Mouse (Mus musculus) embryonic facial prominence, embryonic 15.5 days (tissue): ENCODE measurements around the gene H2-Q2. TPM values are rescaled to one million over a fixed set of nuclear protein-coding genes. Genes with fewer than 3 reads are reported as not detected.
"Not testable (repeated sequence)": the region's sequence is repeated elsewhere in the genome, so short reads cannot be mapped to it uniquely, and the experiment has no call there.

ENCODE experiments used
- ATAC-seq: fragments of 200-750 bp; cut with Nextera tagmentation; 2 replicates; pipeline ENCODE4 v1.8.0; 2017; ENCODE audit warnings: low read depth, moderate TSS enrichment; ENCODE audit not compliant: insufficient number of reproducible peaks, low FRiP score, low TSS enrichment
- H3K27ac ChIP-seq: fragments of 300-500 bp; sonication (generic); replicated peaks from 2 replicates; pipeline ENCODE4 v1.5.1; 2015; ENCODE audit warnings: mild to moderate bottlenecking, inconsistent platforms
- H3K27me3 ChIP-seq: fragments of 300-500 bp; sonication (generic); 2 replicates; pipeline ENCODE4 v1.6.1; 2015; ENCODE audit warnings: inconsistent platforms
- H3K36me3 ChIP-seq: fragments of 300-500 bp; sonication (generic); 2 replicates; pipeline ENCODE4 v1.6.1; 2015; ENCODE audit warnings: mild to moderate bottlenecking, inconsistent platforms
- H3K4me1 ChIP-seq: fragments of 300-500 bp; sonication (generic); 2 replicates; pipeline ENCODE4 v1.6.1; 2015; ENCODE audit warnings: inconsistent platforms
- H3K4me2 ChIP-seq: fragments of 300-500 bp; sonication (generic); replicated peaks from 2 replicates; pipeline ENCODE4 v1.6.1; 2015; ENCODE audit warnings: mild to moderate bottlenecking, inconsistent platforms
- H3K4me3 ChIP-seq: fragments of 300-500 bp; sonication (generic); replicated peaks from 2 replicates; pipeline ENCODE4 v1.5.1; 2015; ENCODE audit warnings: mild to moderate bottlenecking, inconsistent platforms
- H3K9ac ChIP-seq: fragments of 300-500 bp; sonication (generic); 2 replicates; pipeline ENCODE4 v1.6.1; 2015; ENCODE audit warnings: inconsistent platforms
- H3K9me3 ChIP-seq: fragments of 300-500 bp; sonication (generic); replicated peaks from 2 replicates; pipeline ENCODE4 v1.6.1; 2016; ENCODE audit warnings: inconsistent platforms
- WGBS: fragments of 180-500 bp; shearing (Covaris S2); methylation state at CpG from one replicate; pipeline ENCODE4 v1.1.7; 2015; 5-methylcytosine and 5-hydroxymethylcytosine counted together
- polyA plus RNA-seq: library from polyadenylated mRNA; unstranded; fragments of >200 nt; fragmentation: Nextera tagmentation; extraction: Ambion mirVana; gene quantifications from 2 replicates; pipeline ENCODE4 v1.2.1, GENCODE M21; 2015

H2-Q2 gene
- polyA plus RNA-seq, result 0.47 TPM in 1 of 2 replicates, not detected in the other

DNA sequence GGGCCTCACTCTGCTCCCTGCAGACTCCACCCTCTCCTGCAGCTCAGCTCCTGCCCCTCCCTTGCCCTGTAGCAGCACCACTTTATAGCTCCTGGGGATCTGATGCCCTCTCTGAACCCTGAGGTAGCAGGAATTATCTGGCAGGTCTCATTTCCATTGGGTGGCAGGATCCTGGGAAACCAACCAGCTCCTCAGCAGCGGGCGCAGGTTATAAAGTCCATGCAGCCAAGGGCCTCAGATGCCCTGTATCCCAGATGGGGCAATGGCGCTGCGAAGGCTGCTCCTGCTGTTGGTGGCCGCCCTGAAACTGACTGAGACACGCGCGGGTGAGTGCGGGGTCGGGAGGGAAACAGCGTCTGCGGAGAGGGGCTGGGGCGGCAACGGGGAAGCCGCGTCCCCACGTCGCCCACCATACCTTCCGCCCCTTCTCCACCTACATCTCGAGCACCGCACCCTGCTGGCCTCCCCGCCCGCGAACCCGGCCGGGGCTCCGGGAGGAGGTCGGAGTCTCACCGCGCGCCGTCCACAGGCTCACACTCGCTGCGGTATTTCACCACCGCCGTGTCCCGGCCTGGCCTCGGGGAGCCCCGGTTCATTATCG, at the start of gene H2-Q2:
H2-Q2 (plus strand) TSS at position 172 of the 601 bp plus-strand sequence.
- Histone ChIP-seq H3K4me3 (peak within 1 kb of the TSS; percentile 39), H3K9ac (no peak within 1 kb of the TSS), H3K27me3 (peaks cover 44% of the 10 kb centered on the region), H3K4me1 (peaks cover 10% of the 10 kb centered on the region), H3K36me3 (no peaks in the 10 kb centered on the region), H3K27ac (no peak within 1 kb of the TSS), H3K4me2 (peak within 1 kb of the TSS; percentile 66), H3K9me3 (no peaks in the 10 kb centered on the region)
- under 1% methylated on average over 40 of the region's 40 CpGs for WGBS
- ATAC-seq, result no peak

DNA sequence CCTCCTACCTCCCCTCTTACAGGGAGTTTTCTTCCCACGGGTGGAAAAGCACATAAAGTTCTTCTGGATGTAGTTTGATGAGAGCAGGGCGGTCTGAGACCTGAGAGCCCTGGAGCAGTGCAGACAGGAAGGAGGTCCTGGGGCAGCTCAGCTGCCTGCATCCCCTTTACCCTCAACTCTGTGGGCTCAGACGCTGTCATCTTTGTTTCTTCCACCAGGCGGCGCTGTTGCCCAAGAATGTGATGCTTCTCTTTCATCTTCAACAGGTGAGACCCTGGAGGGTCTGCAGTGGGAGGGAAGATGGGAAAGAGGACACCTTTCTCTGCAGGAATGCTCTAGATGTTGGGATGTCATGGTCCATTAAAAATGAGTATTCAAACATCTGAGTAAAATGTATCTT, 46.2 kb upstream of the H2-Q2 start:
- H3K36me3 ChIP-seq, ATAC-seq, H3K4me3 ChIP-seq, H3K4me1 ChIP-seq, H3K27ac ChIP-seq, H3K9me3 ChIP-seq, H3K4me2 ChIP-seq, H3K9ac ChIP-seq, H3K27me3 ChIP-seq: not testable (repeated sequence)
- WGBS, result 1% methylated on average over 5 of the region's 5 CpGs

DNA sequence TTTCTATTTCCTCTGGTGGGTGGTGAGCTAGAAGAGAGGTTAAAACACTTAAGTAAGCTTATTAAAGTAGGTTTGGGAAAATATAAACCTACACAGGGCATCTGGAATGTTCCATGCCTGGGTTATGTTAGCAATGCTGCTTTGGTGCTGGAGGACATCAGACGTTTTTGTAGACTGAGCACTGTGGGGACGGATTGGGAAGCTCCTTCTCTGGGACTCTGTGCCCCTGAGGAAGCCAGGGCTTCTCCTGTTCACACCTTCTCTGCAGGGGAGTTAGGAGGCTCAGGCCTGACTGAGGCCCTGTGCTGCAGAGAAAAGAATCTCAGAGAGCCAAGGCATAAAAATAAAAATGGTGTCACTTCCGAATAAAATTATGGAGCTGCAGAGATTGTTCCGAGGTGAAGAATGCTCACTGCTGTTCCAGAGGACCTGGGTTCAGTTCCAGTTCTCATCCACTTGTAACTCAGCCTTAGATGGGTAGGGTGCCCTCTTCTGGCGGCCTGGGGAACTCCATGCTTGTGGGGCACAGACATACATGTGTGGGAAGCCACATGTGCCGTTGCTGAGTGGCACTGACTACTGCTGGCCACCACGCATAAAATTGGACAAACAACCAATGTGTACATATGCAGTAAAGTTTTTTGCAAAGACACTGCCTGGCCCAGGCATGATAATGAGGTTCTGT, 41.6 kb upstream of the H2-Q2 start:
- not testable (repeated sequence) for H3K4me2 ChIP-seq, H3K27me3 ChIP-seq, H3K4me3 ChIP-seq, ATAC-seq, H3K4me1 ChIP-seq, H3K27ac ChIP-seq, H3K9ac ChIP-seq, H3K9me3 ChIP-seq, H3K36me3 ChIP-seq
- WGBS, result 83% methylated on average over 7 of the region's 7 CpGs

DNA sequence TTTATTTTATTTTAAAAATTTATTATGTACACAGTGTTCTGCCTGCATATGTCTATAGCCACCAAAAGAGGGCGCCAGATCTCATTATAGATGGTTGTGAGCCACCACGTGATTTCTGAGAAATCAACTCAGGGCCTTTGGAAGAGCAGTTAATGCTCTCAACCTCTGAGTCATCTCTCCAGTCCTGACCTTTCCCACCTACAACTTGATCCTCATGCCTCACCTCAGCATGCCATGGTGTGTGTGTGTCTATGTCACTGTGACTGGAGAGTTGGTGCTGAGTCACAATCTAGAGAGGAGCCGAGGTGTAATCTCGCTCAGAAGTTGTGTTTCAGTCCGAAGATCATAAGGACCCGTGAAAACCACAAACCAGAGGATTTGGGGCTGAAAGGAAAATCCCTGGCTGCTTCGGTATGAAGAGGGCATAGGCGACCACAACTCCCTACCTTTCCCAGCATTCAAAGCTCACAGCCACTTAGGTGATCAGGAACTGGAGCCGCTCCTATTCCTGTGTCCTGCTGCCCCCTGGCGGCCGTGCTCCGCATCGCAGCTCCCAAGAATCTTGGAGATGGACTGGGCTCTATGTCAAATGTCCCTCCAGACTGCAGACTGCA, 40.3 kb upstream of the H2-Q2 start:
- ATAC-seq, result peak; percentile 47; the same call in 1 of the 2 replicates
- Histone ChIP-seq H3K27ac (no peak overlapping the region), H3K9me3 (no peaks in the 10 kb centered on the region), H3K27me3 (no peaks in the 10 kb centered on the region), H3K4me3 (no peak overlapping the region), H3K4me2 (no peak overlapping the region), H3K36me3 (no peaks in the 10 kb centered on the region), H3K4me1 (no peaks in the 10 kb centered on the region), H3K9ac (no peak overlapping the region)
- WGBS, result 24% methylated on average over 13 of the region's 13 CpGs

GRCm38 (mm10) chr17:35303271-35303670, 38.8 kb upstream of the H2-Q2 start:
- H3K4me2 ChIP-seq, result no peak overlapping the region
- no peak for ATAC-seq
- WGBS, result 86% methylated on average over 2 of the region's 2 CpGs
- H3K9me3 ChIP-seq, result no peaks in the 10 kb centered on the region
- no peaks in the 10 kb centered on the region for H3K36me3 ChIP-seq
- H3K9ac ChIP-seq, result no peak overlapping the region
- no peaks in the 10 kb centered on the region for H3K4me1 ChIP-seq
- no peak overlapping the region for H3K4me3 ChIP-seq
- H3K27me3 ChIP-seq, result 0 out of 2 replicates have a peak, but pooled peaks cover 5% of the 10 kb centered on the region
- H3K27ac ChIP-seq, result no peak overlapping the region

- Histone ChIP-seq H3K36me3 (no peaks in the 10 kb centered on the region), H3K4me3 (no peak overlapping the region), H3K27me3 (0 out of 2 replicates have a peak, but pooled peaks cover 8% of the 10 kb centered on the region), H3K4me1 (no peaks in the 10 kb centered on the region), H3K9ac (no peak overlapping the region), H3K9me3 (no peaks in the 10 kb centered on the region), H3K27ac (no peak overlapping the region), H3K4me2 (no peak overlapping the region)
- no peak for ATAC-seq
- 77% methylated on average over 10 of the region's 10 CpGs for WGBS
These were observed 38.2 kb upstream of the H2-Q2 start for GRCm38 (mm10) chr17:35303756-35304350.

DNA sequence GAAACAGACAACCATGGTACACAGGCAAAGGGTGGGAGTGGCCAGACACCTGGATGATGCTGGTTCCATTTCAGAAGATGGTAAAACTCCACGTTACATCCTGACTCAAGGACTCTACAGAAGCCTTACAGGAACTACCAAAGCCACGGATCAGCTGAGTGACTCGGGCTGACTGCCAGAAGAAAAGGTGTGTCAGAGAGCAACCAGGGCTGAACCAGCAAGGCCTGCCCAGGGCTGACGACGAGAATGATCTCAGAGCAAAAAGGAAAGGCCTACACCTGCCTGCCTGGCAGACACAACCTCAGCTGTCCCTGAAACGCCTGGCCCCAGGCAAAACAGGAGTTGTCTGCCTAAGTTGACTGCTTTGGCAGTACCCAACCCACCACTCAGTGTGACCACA, 37.6 kb upstream of the H2-Q2 start:
- H3K4me3 ChIP-seq, result no peak overlapping the region
- 50% methylated on average over 6 of the region's 6 CpGs for WGBS
- no peaks in the 10 kb centered on the region for H3K4me1 ChIP-seq
- H3K36me3 ChIP-seq, result no peaks in the 10 kb centered on the region
- H3K27ac ChIP-seq, result no peak overlapping the region
- no peaks in the 10 kb centered on the region for H3K9me3 ChIP-seq
- no peak overlapping the region for H3K9ac ChIP-seq
- no peak for ATAC-seq
- 0 out of 2 replicates have a peak, but pooled peaks cover 12% of the 10 kb centered on the region for H3K27me3 ChIP-seq
- H3K4me2 ChIP-seq, result no peak overlapping the region

DNA sequence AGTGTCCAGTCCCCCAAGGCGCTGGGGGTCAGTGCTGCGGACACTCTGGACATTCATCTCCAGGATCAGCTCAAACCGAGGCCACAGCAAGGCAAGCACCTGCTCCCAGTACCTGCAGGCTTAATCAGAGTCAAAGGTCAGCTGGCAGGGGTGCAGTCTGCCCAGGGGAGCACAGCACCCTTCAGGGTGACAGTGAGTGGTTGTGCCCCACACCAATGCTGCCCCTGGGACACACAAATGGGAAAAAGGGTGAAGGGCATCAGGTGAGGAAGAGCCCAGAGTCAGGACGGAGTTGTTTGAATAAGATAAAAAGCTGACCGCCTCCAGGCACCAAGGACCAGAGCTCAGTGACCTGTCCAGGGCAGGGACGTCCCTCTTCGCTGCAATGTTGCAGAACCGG, 37.1 kb upstream of the H2-Q2 start:
- not testable (repeated sequence) for H3K36me3 ChIP-seq, H3K27ac ChIP-seq, H3K4me3 ChIP-seq, H3K4me1 ChIP-seq, ATAC-seq, H3K9me3 ChIP-seq, H3K4me2 ChIP-seq, H3K9ac ChIP-seq
- 70% methylated on average over 8 of the region's 8 CpGs for WGBS
- 0 out of 2 replicates have a peak, but pooled peaks cover 12% of the 10 kb centered on the region for H3K27me3 ChIP-seq

GRCm38 (mm10) chr17:35318671-35319070, 23.4 kb upstream of the H2-Q2 start:
- Histone ChIP-seq H3K27me3 (peaks cover 50% of the 10 kb centered on the region), H3K4me2 (no peak overlapping the region), H3K27ac (no peak overlapping the region), H3K9ac (no peak overlapping the region), H3K9me3 (no peaks in the 10 kb centered on the region), H3K4me1 (peaks cover 9% of the 10 kb centered on the region), H3K36me3 (no peaks in the 10 kb centered on the region), H3K4me3 (no peak overlapping the region)
- ATAC-seq, result no peak

DNA sequence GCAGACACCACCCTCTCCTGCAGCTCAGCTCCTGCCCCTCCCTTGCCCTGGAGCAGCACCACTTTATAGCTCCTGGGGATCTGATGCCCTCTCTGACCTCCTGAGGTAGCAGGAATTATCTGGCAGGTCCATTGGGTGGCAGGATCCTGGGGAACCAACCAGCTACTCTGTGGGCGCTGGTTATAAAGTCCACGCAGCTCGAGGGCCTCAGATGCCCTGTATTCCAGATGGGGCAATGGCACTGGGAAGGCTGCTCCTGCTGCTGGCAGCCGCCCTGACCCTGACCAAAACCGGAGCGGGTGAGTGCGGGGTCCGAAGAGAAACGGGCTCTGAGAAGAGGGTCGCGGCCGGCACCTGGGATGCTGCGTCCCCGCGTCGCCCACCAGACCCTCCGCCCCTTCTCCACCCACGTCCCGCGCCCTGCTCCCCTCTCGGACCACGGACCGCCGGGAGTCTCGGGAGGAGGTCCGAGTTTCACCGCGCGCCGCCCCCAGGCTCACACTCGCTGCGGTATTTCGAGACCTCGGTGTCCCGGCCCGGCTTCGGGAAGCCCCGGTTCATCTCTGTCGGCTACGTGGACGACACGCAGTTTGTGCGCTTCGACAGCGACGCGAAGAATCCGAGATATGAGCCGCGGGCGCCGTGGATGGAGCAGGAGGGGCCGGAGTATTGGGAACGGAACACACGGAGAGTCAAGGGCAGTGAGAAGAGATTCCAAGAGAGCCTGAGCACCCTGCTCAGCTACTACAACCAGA, 21.5 kb upstream of the H2-Q2 start, which contains the start of gene H2-Q1:
H2-Q1 (plus strand) TSS at position 79 of the 755 bp plus-strand sequence.
- Histone ChIP-seq H3K4me2 (peak within 1 kb of the TSS; percentile 54), H3K27ac (no peak within 1 kb of the TSS), H3K4me1 (peaks cover 9% of the 10 kb centered on the region), H3K36me3 (no peaks in the 10 kb centered on the region), H3K4me3 (peak within 1 kb of the TSS; percentile 33), H3K9ac (no peak within 1 kb of the TSS), H3K27me3 (peaks cover 52% of the 10 kb centered on the region), H3K9me3 (no peaks in the 10 kb centered on the region)
- 1% methylated on average over 55 of the region's 55 CpGs for WGBS
- ATAC-seq, result no peak

- 52% methylated on average over 1 of the region's 1 CpGs for WGBS
- H3K9ac ChIP-seq, H3K4me3 ChIP-seq, H3K9me3 ChIP-seq, H3K4me2 ChIP-seq, H3K4me1 ChIP-seq, H3K36me3 ChIP-seq, ATAC-seq, H3K27ac ChIP-seq: not testable (repeated sequence)
- peaks cover 35% of the 10 kb centered on the region for H3K27me3 ChIP-seq
These were observed 16.9 kb upstream of the H2-Q2 start for GRCm38 (mm10) chr17:35325124-35325523.
